Mouse (Mus musculus) urinary bladder, postnatal 25 days (tissue): ENCODE measurements around the gene She.

Source experiments
- DNase-seq: peaks from one replicate; pipeline ENCODE4 v3.0.0; 2022; ENCODE audit warnings: low spot score

She gene

GRCm38 (mm10) chr3:89885766-89886165 is 54.6 kb downstream of the She start:
- DNase-seq, result no peak

DNA sequence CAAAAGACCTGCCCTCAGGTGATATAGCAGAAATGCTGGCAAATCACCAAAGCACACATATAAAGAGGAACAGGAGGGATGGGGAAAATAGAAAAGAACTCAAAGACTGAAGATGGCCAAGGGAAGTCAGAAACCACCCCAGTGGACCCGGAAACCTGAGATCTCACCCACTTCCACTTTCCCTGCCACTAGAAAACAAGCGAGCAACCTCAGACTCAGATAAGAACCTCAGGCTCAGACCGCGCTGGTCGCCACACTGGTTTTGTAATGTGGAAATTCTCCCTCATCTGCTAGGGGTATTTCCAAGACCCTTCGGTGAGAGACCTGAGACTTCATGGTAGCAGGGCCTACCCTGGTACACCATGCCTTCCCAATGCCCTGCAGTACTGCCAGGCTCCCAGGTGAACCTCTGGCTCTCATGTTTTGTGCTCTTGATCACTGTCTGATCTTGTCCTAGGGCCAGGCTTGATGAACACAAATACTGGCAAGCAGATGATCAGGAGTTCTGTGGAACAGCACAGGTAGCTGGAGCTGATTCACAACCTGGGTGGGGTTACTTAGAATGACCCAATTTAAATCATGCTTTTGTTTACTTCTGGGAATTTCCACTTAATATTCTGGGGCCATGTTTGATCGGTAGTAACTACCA is 56.5 kb downstream of the She start:
- no peak for DNase-seq

DNA sequence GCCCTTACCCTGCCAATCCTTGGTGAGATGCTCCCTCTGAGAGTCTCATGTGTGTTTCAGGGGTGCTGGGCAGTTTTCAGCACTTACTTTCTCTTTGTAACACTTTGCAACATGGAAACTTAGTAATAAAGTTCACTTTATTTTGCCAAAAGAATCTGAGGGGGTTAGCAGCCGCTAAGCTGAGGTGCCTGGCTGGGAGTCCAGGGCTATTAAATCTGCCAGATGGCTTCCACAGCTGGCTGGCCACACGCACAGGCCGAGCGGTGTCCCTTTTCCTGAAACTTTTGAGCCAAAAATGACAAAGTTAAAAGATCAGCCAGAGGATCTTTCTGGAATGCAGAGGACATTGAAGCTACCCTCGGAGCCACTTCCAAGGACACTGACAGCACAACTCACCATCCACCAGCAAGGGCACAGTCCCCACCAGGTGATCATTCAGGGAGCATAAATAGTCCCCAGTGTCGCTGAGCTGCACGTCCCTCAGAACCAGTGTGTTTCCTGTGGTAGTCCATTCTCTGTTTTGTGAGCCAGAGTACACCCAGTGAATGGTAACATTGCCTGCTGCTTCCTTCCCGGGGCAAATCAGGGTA is 58.8 kb downstream of the She start:
- DNase-seq, result no peak

DNA sequence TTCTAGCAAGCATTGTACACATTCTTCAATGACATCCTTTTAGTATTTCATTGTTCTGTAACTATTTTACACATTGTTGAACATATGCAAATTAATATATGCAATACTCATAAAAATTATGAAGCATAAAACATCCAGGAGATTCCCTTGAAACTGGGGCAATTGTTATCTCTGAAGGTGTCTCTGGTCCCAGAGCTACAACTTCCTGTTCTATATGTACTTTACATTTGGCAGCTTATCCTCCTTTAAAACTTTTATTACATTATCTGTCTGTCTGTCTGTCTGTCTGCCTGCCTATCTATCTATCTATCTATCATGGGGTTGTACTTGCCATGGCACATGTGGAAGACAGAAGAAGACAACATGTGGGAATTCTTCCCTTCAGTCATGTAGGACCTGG is 60.5 kb downstream of the She start:
- DNase-seq, result no peak

- no peak for DNase-seq
These were observed 61.4 kb downstream of the She start for GRCm38 (mm10) chr3:89892517-89893106.

DNA sequence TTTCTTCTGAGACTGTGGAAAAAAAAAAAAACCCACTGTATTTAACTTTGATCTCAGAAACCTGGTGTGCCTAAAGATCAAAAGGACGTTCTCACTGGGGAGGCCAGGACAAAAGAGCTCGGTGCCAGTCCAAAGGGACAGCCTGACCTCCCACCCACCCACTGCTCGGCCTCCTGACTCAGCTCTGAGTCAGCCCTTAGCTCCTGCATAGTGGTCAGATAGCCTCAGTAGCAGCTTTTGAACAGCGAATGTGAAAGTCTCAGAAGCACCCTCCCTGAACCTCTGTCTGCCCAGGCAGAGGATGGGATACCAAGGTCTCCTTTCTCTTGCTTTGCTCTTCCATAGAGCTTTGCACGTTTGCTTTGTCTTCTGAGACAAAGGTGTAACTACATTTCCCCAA is 65.4 kb downstream of the She start:
- no peak for DNase-seq

DNA sequence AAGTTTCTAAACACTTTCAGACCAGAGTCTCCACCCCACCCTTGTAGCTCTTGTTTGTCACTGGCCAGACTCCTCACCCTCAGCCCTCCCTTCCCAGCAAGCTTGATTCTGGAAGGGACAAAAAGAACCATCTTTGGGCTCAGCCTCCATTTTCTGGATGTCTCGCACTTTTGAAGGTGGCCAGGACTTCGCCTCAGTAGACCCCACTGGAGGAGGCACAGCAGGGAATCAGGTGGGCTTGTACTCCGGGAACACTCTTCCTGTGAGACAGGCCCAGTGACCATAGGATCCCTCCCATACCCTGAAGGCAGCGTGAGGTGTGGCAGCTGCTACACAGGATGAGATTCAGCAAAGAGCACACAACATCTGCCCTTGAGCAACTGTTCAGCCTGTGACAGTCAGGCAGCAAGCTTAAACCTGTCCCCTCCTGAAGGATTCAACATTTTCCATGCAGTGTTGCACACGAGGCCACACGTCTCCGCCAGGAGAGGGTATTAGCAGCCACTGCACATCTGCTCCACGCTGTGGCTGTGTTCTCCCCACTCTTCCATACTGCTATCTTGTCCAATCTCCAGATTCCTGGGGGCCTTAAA is 66.1 kb downstream of the She start:
- no peak for DNase-seq

DNA sequence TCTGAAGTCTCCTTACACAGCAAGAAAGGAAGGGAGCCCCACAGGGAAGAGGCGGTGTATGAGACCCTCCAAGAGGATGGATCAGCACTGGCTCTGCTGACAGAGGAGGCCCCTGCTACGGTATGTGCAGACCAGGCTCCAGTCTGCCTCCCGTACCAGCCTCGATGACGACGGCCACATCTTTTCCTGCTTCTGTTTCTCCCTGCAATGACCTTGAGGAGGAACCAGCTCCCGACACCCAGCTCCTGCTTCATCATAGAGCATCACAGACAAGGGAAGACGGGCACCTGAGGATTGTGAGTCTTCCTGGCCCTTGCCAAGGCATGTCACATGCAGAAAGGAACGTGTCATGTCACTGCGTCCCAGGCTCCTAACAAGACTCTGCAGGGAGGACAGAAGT is 66.8 kb downstream of the She start:
- DNase-seq, result no peak

DNA sequence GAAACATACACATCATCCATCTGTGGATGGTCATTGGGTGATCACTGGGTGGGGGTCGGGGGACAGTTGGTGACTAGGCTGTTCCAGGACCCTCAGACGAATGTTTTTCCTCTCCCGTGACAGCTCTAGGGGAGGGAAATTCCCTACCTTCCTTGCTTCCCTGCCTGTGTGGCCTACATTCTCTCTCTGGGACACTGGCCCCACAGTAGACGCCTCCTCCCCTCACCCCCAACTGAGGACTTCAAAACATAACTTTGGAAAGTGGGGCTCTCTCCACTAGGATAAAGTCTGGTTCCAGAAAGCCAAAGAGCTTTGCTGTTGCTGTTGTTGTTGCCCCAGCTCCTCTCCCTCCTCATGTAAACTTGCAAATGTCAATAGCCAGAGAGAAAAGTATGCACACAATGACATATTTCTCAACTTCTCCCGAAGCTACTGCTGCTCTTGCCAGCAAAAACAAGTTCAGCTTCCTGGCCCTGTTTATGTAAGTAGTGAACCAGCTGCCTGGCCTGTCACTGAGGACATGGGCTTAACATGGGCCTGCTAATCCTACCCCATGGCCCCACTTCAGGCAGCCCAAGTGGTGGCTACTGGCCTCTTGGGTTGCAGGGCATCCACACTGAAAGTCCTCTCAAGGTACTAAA is 67.8 kb downstream of the She start:
- DNase-seq, result no peak

DNA sequence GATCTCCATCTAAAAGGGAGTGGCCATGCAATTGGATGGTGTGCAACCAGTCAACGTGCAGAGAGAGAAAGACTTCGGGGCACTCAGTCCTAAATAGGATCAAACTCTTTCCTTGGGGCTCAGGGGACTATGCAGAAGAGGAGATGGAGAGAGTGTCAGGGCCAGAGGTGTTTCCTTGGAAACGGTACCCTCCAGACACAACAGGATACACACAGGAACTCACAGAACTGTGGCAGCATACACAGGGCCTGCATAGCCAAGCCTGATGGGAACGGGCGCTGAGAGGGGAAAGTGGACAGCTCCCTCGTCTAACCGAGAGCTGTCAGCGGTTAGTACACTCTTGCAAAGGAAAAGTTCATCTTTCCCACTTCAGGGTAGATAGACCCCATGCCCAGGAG is 68.3 kb downstream of the She start:
- DNase-seq, result no peak

- no peak for DNase-seq
These were observed 76.7 kb downstream of the She start for GRCm38 (mm10) chr3:89907846-89908245.
